Mouse (Mus musculus) CD4-positive, CD25-positive, alpha-beta regulatory T cell (primary cell): ENCODE measurements around the gene Mthfsl. TPM values are rescaled to one million over a fixed set of nuclear protein-coding genes. Genes with fewer than 3 reads are reported as not detected.

Source experiments
- polyA plus RNA-seq: library from polyadenylated mRNA; unstranded; fragments of 100-300 nt; shearing (Covaris generic); gene quantifications from one replicate; pipeline ENCODE4 v1.2.1, GENCODE M21; 2017

The Mthfsl gene
- polyA plus RNA-seq, result 93.4 TPM

DNA sequence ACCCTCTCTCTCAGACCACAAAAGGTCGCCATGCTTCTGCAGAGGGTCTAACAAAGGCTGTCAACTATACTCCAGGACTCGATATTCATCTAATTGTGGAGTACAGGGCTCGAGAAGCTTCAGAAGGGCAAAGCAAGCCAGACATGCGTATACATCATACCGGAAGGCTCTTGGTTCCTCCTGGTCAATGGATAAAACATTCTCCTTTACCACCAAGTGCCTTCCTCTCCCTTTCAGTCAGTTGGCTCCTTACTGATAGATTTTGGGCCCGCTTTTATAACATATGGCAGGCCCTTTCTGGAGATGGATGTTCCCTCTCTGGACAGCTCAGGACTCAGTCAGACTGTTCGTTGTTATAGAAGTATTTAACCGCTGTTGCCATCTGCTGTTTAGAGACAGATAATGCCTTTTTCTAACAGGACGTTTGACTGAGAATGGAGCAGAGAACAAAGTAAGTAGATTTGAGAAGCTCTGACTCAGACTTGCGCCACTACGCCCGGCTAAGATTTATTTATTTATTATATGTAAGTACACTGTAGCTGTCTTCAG lies at the start of gene Mthfsl:
Gene Mthfsl (minus strand): TSS at position 308 of the 549 bp plus-strand sequence.

DNA sequence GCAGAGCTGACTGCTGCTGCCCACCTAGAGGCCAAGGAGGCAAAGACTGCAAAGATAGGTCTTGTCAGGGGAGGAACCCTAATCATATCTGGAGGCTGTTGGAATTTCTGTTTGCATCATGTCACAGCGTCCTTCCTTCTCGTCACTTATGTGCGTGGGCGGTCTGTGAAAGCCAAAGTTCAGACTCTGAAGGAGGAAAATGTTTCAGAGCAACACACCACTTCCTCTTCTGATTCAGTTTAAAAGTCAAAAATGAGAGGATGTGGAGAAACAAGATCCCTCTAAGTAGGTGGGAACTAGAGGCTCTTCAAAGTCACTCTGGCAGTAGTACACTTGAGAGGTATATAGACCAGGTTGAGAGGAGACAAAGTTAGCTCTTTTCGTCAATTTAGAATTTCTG lies 11.6 kb upstream of the Mthfsl start, which contains the start of gene Bcl2a1d:
Gene Bcl2a1d (minus strand): TSS at position 187 of the 400 bp plus-strand sequence.

Other genes with a start within 250 kb of the Mthfsl start
- gene Syncrip, start 237.7 kb downstream of the Mthfsl start, polyA plus RNA-seq, result 78.7 TPM
- 17.4 TPM for gene Zfp949, start 172.3 kb downstream of the Mthfsl start, polyA plus RNA-seq
- gene Trim43a, start 139.4 kb downstream of the Mthfsl start, polyA plus RNA-seq, result not detected
- 36.5 TPM for gene Bcl2a1d, start 11.6 kb upstream of the Mthfsl start, polyA plus RNA-seq
- not detected for gene Trim43c, start 118.9 kb upstream of the Mthfsl start, polyA plus RNA-seq
- gene Bcl2a1a, start 236.6 kb upstream of the Mthfsl start, polyA plus RNA-seq, result 0.24 TPM